Mouse (Mus musculus) fat pad, adult 2 months (tissue): ENCODE data around the gene Actn2.

Experiments
- DNase-seq: peaks from one replicate; pipeline ENCODE4 v3.0.0-alpha.2; 2011; ENCODE audit warnings: low read depth, low spot score; ENCODE audit errors: extremely low read depth

The Actn2 gene

DNA sequence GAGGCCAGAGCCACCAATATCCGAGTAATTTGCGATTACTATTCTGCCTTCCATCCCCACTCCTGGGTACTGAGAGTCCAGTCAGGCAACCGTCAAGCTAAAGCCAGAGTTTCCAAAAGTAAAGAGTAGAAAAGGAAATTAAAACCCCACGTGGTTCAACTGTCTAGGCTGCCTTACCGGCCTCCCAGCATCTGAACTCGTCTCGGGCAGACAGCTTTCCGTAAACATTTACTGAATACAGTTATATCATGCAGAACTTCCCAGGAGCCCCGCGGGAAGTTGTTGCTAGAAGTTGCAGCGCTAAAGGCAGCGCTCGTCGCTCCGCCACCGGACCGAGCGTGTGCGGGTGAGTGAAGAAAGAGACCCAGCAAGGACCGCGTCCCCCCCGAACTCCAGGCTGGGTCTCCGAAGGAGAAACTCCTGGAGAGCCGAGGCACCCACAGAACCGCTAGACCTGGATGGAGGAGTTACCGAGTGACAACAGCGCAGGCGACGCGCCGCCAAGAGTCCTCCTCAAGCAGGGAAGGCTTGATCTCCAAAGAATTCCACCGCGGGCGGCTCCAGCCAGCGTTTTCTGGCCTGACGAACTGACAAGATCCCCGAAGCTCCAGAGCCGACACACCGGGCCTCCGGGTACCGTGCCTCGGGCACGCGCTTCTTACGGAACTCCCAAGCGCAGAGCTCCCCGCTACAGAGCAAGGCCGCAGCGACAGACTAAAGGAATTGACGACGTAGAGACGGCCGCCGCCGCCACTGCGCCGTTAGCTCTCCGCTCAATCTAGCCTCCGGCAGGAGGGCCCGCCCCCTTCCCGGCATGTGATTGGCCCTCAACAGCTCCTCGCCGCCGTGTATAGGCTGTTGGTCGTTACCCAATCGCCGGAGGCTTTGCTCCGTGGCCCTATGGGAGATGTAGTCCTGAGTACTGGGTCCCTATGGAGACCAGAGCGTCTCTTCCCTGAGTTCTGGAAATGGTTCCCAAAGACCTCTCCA lies 82.9 kb downstream of the Actn2 start, which contains the start of gene Mtr:
Gene Mtr, minus strand, starts transcription at position 723 of the 990 bp plus-strand sequence.
- peak; percentile 34 for DNase-seq

- no peak for DNase-seq
Measured at GRCm38 (mm10) chr13:12256871-12257390, 83.6 kb downstream of the Actn2 start.

DNA sequence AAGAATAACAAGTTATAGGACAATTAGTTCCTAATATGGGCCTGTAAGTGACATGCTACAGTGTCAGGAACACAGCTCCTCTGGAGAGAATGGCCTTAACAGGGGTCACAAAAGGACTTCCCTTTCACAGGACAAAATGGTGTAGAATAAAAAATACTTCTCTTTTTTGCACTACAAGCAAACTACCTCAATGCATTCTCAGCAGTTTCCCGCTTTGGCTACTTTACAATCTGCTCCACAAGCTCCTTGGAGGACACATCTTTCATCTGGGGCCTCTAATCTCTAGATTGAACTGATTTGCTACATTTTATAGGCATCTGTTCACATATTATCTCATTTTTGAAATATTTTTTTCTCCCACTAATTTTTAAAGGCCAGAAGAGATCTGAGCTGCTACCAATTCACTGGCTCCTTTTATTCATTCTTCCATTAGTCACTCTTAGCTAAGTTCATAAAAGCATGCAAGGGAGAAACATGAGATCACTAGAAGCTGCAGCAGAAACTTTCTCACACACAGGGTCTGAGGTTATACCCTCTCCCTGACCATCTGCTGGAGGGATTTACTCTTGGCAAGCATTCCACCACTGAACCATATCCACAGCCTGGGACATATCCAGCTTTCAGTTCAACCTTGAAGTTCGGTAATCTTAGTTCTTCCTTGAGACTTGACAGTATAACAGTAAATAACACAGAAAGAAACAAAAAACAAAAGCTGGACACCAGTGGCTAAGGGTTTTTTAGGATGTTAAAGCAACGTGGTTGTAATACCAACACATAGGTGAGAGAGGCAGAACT lies 84.5 kb downstream of the Actn2 start:
- DNase-seq, result no peak

DNA sequence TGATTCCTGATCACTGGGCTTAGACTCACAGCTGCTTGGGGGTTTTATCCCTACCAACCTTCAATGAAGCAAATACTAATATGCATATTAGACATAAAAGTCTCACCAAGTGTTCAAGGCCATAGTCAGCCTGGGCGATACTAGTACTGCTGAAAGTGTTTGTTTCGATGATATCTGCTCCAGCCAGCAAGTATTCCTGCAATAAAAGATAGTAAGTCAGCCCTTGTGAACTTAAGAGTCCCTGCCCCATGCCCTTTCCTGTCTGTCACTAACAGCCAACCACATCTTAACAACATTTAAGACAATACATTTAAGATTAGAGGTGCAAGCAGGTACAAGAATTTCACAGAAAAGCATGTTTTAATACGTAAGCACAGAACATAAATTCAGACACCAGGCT lies 90.1 kb downstream of the Actn2 start:
- DNase-seq, result no peak

DNA sequence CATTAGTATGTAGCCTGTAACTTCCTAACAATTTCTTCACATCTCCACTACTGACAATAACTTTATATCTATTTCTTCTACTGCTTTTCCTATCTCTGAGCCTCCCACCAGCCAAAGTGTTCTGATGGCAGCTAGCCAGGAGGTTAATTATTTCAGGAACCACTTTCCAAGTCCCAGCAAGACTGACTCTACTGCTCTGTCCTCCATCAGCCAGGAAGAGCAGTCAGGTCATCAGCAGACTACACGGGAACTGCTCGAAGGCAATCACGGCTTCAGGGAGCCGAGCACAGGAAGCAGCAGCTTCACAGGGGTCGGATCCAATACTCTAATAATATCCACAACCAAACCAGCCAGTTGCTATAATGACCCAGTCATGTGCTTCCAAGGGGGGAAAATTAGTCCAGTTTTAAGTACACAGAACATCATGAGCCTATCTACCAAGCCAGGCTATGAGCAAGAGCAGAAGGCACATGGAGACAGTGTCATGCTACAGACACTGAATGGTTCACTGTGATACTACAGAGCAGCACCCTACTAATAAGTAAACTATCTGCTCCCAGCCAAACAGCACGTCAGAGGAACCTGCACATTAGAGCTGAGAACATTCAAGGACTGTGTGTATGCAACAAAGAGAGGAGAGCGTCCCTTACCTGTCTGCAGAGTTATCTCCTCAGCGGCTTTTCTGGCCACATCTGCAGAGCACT lies 91.2 kb downstream of the Actn2 start:
- no peak for DNase-seq

DNA sequence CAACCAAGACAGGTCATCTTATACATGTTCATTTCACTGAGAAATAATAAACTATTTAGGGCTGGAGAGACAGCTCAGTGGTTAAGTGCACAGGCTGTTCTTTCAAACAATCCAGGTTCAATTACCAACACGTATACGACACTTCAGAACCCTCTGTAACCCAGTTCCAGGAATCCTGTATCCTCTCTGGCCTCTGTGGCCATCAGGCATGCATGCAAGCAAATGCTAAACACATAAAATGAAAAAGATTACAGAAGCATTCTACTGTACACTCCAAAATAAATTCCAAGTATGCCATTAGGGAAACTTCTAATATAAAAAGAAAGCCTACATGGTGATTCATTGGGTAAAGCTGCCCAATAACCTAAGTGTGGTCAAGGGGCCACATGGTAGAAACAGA lies 94.6 kb downstream of the Actn2 start:
- DNase-seq, result no peak

DNA sequence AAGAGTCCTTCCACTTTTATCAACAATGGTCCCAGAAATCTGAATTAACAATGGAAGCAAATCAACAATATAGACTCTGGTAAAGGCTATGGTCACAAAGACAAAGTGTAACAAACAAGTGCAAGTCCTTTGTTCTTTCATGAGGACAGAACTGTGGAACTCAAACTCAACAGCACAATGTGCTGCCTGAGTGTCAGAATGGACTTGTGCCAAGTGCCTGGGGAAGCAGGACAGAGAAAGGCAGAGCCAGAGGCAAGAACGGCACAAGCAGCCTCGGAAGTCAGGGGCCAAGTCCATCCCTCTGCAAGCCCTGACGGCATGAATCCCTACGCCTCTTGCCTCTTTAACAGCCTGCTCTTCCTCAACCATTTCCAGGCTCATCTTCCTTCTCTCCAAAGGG lies 96.6 kb downstream of the Actn2 start:
- no peak for DNase-seq

DNA sequence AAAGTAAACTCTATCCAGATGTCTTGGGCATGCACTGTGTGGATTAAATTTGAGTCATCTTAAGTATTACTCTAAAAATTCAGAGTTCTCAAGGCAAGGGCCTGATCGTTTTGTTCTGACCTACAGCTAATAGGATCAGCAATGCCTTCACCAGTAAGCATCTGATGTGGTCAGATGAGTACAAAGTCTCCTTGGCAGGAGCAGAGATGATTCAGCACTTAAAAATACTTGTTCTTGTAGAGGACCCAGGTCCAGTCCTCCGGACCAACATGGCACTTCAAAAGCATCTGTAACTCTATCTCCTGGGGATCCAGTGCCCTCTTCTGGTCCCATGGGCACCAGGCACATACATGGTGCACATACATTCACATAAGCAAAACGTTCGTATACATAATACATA lies 108.4 kb downstream of the Actn2 start:
- DNase-seq, result no peak

GRCm38 (mm10) chr13:12228248-12228647 lies 112.3 kb downstream of the Actn2 start:
- DNase-seq, result no peak

- no peak for DNase-seq
Measured at GRCm38 (mm10) chr13:12227606-12228005, 113.0 kb downstream of the Actn2 start.
